Comparison of ENCODE assay signal across 13 mouse cellular contexts in genomic region chr10:99379156-99379555, GRCm38 (mm10).
"Had no signal": no experiment of that assay in that cellular context is flagged by ENCODE, and none has a peak within 500 bp of the region (broad histone marks: within the 10 kb centered on the region; RNA-seq: fewer than 3 reads in every experiment).

No protein-coding gene starts in this region.

- DNase-seq: gastrocnemius, adult 2 months; gastrocnemius, postnatal 10 days; gastrocnemius, postnatal 36 days; heart, adult 18-20 months; heart, postnatal 10 days; kidney, adult 11 months; kidney, adult 2 months; kidney, adult 9 months; kidney, postnatal 14 days; kidney, postnatal 36 days; layer of hippocampus, adult 9-11 months; layer of hippocampus, postnatal 36 days; left cerebral cortex, postnatal 4 days had no signal
